Mouse (Mus musculus) kidney, embryonic 14.5 days (tissue): Measurements from ENCODE around the gene Yipf6. TPM values are rescaled to one million over a fixed set of nuclear protein-coding genes. Genes with fewer than 3 reads are reported as not detected.

Experiments used
- polyA plus RNA-seq: library from polyadenylated mRNA; unstranded; fragments of >200 nt; fragmentation: Nextera tagmentation; extraction: Ambion mirVana; gene quantifications from 2 replicates; pipeline ENCODE4 v1.2.1, GENCODE M21; 2014

Yipf6 gene
- polyA plus RNA-seq, 1 experiment from 2014 or later: 24.2 TPM

Other genes with a start within 250 kb of the Yipf6 start
- gene Ophn1, start 45.3 kb upstream of the Yipf6 start, polyA plus RNA-seq: 13.5 and 14.2 TPM in 2 replicates
- 4.1 and 7.5 TPM in 2 replicates for gene Stard8, start 66.9 kb downstream of the Yipf6 start, polyA plus RNA-seq
- gene Efnb1, start 199.8 kb downstream of the Yipf6 start, polyA plus RNA-seq: 45.0 and 59.4 TPM in 2 replicates